Mouse (Mus musculus) E14TG2a.4 (cell line): ENCODE measurements around the gene Ehmt2.
A peak's percentile ranks its signal among the peaks of the same experiment; 100 is the strongest.

Experiments
- CTCF ChIP-seq: conservative IDR thresholded peaks from 2 replicates; pipeline ENCODE4 v1.5.1; 2014; ENCODE audit warnings: low read length
- NANOG ChIP-seq: IDR thresholded peaks from 2 replicates; pipeline ENCODE4 v1.6.1; 2014; ENCODE audit warnings: borderline replicate concordance, low read length, mixed read lengths

- TF ChIP-seq CTCF (peak; percentile 73), NANOG (no peak)
These were observed 54.2 kb downstream of the Ehmt2 start for GRCm38 (mm10) chr17:34952378-34953040.
